Comparison of ENCODE assay signal across 8 mouse cellular contexts in the genomic region with DNA sequence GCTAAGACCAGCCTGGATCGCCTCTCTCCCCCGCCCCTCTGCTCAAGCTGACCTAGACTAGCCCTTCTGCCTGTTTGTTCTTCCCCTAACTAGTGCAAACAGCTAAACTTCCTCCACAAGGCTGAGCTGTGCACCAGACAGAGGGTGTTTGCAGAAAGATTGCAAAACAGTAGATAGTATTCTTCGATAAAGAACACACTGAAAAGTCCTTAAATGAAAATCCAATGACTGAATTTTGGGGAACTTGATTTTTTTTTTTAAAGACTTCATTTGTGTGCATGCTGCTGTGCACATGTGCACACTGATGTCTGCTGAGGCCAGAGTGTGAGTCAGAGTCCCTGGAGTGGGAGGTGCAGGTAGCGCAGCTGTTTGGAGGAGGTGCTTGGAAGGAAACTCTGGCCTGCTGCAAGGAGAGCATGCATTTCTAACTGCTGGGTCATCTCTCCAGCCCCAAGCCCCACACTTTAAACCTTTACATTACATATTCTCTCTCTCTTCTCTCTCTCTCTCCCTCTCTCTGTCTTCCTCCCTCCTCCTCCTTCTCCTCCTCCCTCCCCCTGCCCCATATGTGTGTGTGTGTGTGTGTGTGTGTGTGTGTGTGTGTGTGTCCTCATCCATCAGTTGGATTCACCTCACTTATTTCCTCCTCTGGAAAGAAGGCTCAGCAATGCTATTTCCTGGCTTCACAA. TPM values are rescaled to one million over a fixed set of nuclear protein-coding genes. Genes with fewer than 3 reads are reported as not detected.
DNase-seq lines count a peak whose midpoint lies in the region; ATAC-seq and TF ChIP-seq lines count a peak whose summit lies in the region.

No protein-coding gene starts in this region.

- ATAC-seq in erythroblast, adult 5-6 weeks (replicated peaks; ENCODE audit: low FRiP score, poor library complexity, severe bottlenecking) = peak; percentile 66
- ATAC-seq in hindbrain, embryonic 14.5 days (ENCODE audit: low FRiP score) = peak; percentile 36; the same call in 1 of the 2 replicates
- peak; percentile 83 for ATAC-seq in stomach, embryonic 15.5 days (ENCODE audit: insufficient read depth, low FRiP score, low read depth)

- no peaks in the 10 kb centered on the region for H3K36me3 ChIP-seq in hindbrain, embryonic 14.5 days (replicated peaks; ENCODE audit: control insufficient read depth, insufficient read depth)
- H3K36me3 ChIP-seq in stomach, embryonic 15.5 days = no peaks in the 10 kb centered on the region

- peak overlapping the region; percentile 74 for H3K27ac ChIP-seq in hindbrain, embryonic 14.5 days
- H3K27ac ChIP-seq in stomach, embryonic 15.5 days = peak overlapping the region; percentile 65

- H3K4me2 ChIP-seq in hindbrain, embryonic 14.5 days (replicated peaks) = peak overlapping the region; percentile 25; the same call in 1 of the 2 replicates
- no peak overlapping the region for H3K4me2 ChIP-seq in stomach, embryonic 15.5 days

- no peak for TF ChIP-seq CTCF in lung, adult 2 months (IDR thresholded peaks at IDR 0.05; ENCODE audit: insufficient read depth, low read length)

- H3K27me3 ChIP-seq in hindbrain, embryonic 14.5 days (ENCODE audit: control insufficient read depth, insufficient read depth, low read length) = no peaks in the 10 kb centered on the region
- no peaks in the 10 kb centered on the region for H3K27me3 ChIP-seq in stomach, embryonic 15.5 days (replicated peaks)

- peaks cover 8% of the 10 kb centered on the region; the same call in 1 of the 2 replicates for H3K4me1 ChIP-seq in lung, adult 2 months (ENCODE audit: control insufficient read depth, insufficient read depth, low read length)
- peaks cover 14% of the 10 kb centered on the region for H3K4me1 ChIP-seq in hindbrain, embryonic 14.5 days (replicated peaks; ENCODE audit: control insufficient read depth, insufficient read depth, low read length)
- H3K4me1 ChIP-seq in stomach, embryonic 15.5 days = peaks cover 19% of the 10 kb centered on the region

- no peaks in the 10 kb centered on the region for H3K9me3 ChIP-seq in hindbrain, embryonic 14.5 days (ENCODE audit: control insufficient read depth, low read length)
- H3K9me3 ChIP-seq in stomach, embryonic 15.5 days = no peaks in the 10 kb centered on the region

- 44% methylated on average over 4 of the region's 4 CpGs for WGBS in lung, adult 2 months
- WGBS in hindbrain, embryonic 14.5 days = 74% methylated on average over 4 of the region's 4 CpGs
- WGBS in stomach, embryonic 15.5 days = 30% methylated on average over 4 of the region's 4 CpGs

- no peak for TF ChIP-seq POLR2A in lung, adult 2 months (IDR thresholded peaks at IDR 0.05; ENCODE audit: borderline replicate concordance, extremely low read depth, low read depth, low read length)

- H3K9ac ChIP-seq in hindbrain, embryonic 14.5 days = no peak overlapping the region
- no peak overlapping the region for H3K9ac ChIP-seq in stomach, embryonic 15.5 days

- DNase-seq in lung, adult 18-20 months = peak; percentile 53 to 54
- DNase-seq in lung, adult 2 months = no peak
- DNase-seq in MN1 (ENCODE audit: low spot score) = peak; percentile 77
- DNase-seq in hindbrain, embryonic 14.5 days (ENCODE audit: low spot score) = no peak
- DNase-seq in lung, postnatal 10 days = peak; percentile 45
- DNase-seq in kidney, adult 11 months = no peak

- H3K4me3 ChIP-seq in lung, adult 2 months (replicated peaks; ENCODE audit: extremely low read depth, low read depth, low read length) = no peak overlapping the region
- H3K4me3 ChIP-seq in hindbrain, embryonic 14.5 days (replicated peaks; ENCODE audit: low read length) = no peak overlapping the region
- no peak overlapping the region for H3K4me3 ChIP-seq in stomach, embryonic 15.5 days (replicated peaks)

RNA-seq across cellular contexts. Expression of gene Dapp1, which starts 29.0 kb away (rescaled TPM):
- 4.5 and 7.1 TPM in 2 replicates for polyA plus RNA-seq in lung, adult 2 months (2012; rRNA removed)
- total RNA-seq in erythroblast, adult 5-6 weeks (2015; ENCODE audit: low replicate concordance) = 18.3 and 27.6 TPM in 2 replicates
- 21.5 and 34.1 TPM in 2 replicates for total RNA-seq in erythroblast, adult 5-6 weeks (2017; ENCODE audit: low replicate concordance)
- polyA plus RNA-seq in hindbrain, embryonic 14.5 days (2014; fragmentation: Nextera tagmentation; extraction: Ambion mirVana) = 2.8 and 3.0 TPM in 2 replicates
- 14.5 and 17.0 TPM in 2 replicates for polyA plus RNA-seq in stomach, embryonic 15.5 days (2015; fragmentation: Nextera tagmentation; extraction: Ambion mirVana)

RNA-seq across cellular contexts. Expression of gene Lamtor3, which starts 34.1 kb away (rescaled TPM):
- 19.6 and 31.7 TPM in 2 replicates for polyA plus RNA-seq in lung, adult 2 months (2012; rRNA removed)
- 31.6 and 47.8 TPM in 2 replicates for total RNA-seq in erythroblast, adult 5-6 weeks (2015; ENCODE audit: low replicate concordance)
- total RNA-seq in erythroblast, adult 5-6 weeks (2017; ENCODE audit: low replicate concordance) = 45.0 and 49.3 TPM in 2 replicates
- polyA plus RNA-seq in hindbrain, embryonic 14.5 days (2014; fragmentation: Nextera tagmentation; extraction: Ambion mirVana) = 128 and 131 TPM in 2 replicates
- polyA plus RNA-seq in stomach, embryonic 15.5 days (2015; fragmentation: Nextera tagmentation; extraction: Ambion mirVana) = 107 and 111 TPM in 2 replicates

Comparison
In these comparisons a context has a peak if more than half of its experiments do, and no peak if none do; other contexts are left out.
1. DNase-seq: peak in lung, adult 18-20 months (2 of 2), MN1 (single experiment) and lung, postnatal 10 days (single experiment); none in lung, adult 2 months (single experiment), hindbrain, embryonic 14.5 days (single experiment) and kidney, adult 11 months (single experiment).
2. Peak in every context shown above with its lines, with median percentiles within 50 percentile points of each other: ATAC-seq.